Mouse (Mus musculus) left cerebral cortex, adult 2 months (tissue): ENCODE measurements around the gene 6030445D17Rik. TPM values are rescaled to one million over a fixed set of nuclear protein-coding genes. Genes with fewer than 3 reads are reported as not detected.

ENCODE experiments used
- DNase-seq, 2 experiments: peaks; one replicate each; pipeline ENCODE4 v3.0.0; 2021 to 2022; ENCODE audit warnings: low spot score in 2 of 2, mixed read lengths in 1 of 2; ENCODE audit errors: extremely low spot score in 1 of 2
- H3K27ac ChIP-seq: fragments of 200-600 bp; 2 replicates; pipeline ENCODE4 v1.8.1; 2022
- H3K4me3 ChIP-seq: fragments of 200-600 bp; 2 replicates; pipeline ENCODE4 v1.8.1; 2022
- CTCF ChIP-seq: fragments of 200-600 bp; IDR thresholded peaks from 2 replicates; pipeline ENCODE4 v1.8.1; 2022; ENCODE audit warnings: antibody characterized with exemption, mild to moderate bottlenecking, moderate library complexity
- intact Hi-C: fragments of 180-260 bp; cut with DNase I; formaldehyde crosslinking; loops from one replicate; pipeline ENCODE4 v1.15.1; 2025
- long read RNA-seq, 2 experiments: library from polyadenylated mRNA; stranded (forward); transcript quantifications; one replicate each; pipeline ENCODE4 v2.0.0; 2021; ENCODE audit warnings: borderline mapping rate in 2 of 2
- total RNA-seq, 2 experiments: library from RNA; stranded (reverse); gene quantifications; 2 replicates each; pipeline ENCODE4 v1.2.3; 2021

6030445D17Rik gene
- under 1 TPM; 0.32 to 0.51 TPM for total RNA-seq
- long read RNA-seq, experiment 1 = 0 reads
- long read RNA-seq, experiment 2 = 0 reads

DNA sequence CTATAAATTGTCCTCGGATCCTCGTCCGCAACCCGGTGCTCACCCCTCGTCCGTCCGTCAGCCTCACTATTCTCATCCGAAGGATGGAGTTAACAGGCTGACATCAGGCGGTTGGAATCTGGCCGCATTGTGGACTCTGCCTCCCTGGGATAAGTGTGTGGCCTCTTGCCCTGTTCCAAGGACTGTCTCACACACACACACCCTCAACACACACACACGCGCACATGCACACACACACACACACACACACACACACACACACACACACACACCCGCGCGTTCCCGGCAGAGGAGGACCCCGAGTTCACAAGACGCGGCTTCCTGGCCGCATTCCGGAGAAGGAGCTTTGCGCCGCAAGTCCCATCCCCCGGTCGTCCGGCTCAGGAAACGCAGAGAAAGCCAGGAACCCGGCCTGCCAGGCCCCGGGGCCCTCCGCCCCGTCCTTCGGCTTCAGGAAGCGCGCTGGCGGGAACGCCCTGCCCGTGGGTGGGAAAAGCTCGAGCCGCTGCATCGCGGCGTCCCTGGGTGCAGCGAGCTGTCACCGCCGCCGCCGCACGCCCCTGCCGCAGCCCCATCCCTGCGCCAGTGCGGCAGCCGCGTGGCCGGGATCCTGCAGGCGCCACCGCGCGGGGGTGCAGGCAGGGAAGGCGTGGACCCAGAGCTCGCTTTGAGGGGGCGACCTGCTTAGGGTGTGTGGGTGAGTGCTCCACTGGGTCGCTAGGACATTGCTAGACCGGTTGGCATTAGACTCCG is at the start of gene 6030445D17Rik:
Gene 6030445D17Rik (plus strand): TSS at position 165 of the 753 bp plus-strand sequence.
- intact Hi-C loops = no loop called here
- peak; percentile 73 for DNase-seq
- Histone ChIP-seq H3K27ac (peak within 1 kb of the TSS; percentile 81), H3K4me3 (peak within 1 kb of the TSS; percentile 80)
- TF ChIP-seq CTCF = no peak; the same call in 1 of the 2 replicates

DNA sequence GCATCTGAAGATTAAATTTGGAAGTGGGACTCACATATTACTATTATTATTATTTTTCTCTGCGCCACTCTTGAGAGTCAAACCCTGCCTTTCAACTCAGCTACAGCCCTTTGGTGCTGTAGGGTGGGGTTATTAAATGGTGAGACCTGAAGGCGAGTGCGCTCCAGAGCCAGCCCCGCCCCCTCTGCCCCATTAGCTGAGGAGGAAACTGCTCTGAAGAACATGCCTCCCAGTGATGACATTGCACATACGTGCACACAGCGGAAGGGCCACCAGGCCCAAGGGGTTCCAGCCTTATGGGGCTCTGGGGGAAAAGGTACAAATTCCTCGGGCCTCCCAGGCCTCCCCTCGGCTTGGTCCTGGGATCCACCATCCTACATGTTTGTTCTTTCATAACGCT is 46.6 kb upstream of the 6030445D17Rik start:
- intact Hi-C loops = no loop called here
- H3K4me3 ChIP-seq = no peak overlapping the region
- no peak overlapping the region for H3K27ac ChIP-seq
- no peak for DNase-seq
- TF ChIP-seq CTCF = no peak

DNA sequence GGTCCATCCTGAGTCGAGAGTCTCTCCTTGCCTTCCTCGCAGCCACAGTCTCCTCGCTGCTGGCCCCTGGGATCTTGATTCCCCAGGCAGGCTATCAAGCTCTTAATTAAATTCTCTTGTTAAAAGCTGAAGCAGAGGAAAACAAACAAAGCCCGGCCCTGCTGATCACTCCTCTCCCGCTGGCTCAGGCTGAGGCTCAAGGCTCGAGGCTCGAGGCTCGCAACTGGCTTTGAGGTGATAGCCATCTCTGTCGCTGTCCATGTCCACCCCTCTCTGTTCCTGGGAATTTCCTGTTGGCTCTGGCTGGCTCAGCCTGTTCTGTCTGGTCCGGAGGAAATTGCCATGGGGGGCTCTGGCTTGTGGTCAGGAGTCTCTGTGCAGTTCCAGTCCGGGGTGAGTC is 43.1 kb upstream of the 6030445D17Rik start:
- TF ChIP-seq CTCF = no peak
- Histone ChIP-seq H3K27ac (no peak overlapping the region), H3K4me3 (no peak overlapping the region)
- DNase-seq = no peak
- intact Hi-C loops = no loop called here

DNA sequence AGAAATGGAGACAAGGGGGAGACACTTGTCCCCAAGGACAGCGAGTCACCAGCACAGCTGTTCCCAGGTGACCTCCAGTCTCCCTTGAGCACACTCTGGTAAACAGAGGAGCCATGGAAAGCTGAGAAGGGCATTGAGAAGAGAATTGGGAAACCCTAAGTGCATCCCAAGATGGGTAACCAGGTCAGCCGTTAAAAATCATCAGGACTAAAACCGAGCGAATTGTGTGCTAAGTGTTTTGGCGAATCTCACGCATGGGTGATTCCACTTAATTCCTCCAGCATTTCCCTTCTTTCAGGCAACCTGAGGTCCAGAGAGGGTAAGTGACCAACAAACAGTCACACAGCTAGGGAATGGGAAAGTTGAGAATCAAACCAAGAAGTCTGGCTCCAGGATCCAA is 42.7 kb upstream of the 6030445D17Rik start:
- no peak for TF ChIP-seq CTCF
- intact Hi-C loops = no loop called here
- no peak overlapping the region for H3K4me3 ChIP-seq

DNA sequence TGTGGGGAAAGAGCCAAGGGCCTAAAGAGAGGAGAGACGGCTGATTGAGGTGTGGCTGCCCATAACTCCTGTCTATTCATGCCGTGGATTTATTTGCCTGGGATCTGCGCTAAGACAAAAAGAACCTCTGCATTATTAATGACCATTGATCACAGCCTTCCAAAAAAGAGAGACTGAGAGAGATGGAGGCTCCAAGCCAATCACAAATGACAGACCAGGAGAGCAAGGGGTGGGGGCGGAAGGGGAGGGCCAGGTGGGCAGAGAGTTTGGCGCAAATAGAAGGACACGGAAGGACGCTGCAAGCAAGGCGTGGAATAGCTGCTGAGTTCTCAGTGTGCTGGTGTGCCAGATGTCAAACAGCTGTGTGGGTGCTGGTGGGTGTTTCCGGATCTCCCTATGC is 38.8 kb upstream of the 6030445D17Rik start, which contains the start of gene Htr1d:
Gene Htr1d (plus strand): TSS at position 301 of the 400 bp plus-strand sequence.
- Histone ChIP-seq H3K27ac (no peak within 1 kb of the TSS), H3K4me3 (peak within 1 kb of the TSS; percentile 41)
- TF ChIP-seq CTCF = no peak
- no peak for DNase-seq
- intact Hi-C loops = no loop called here

More for the DNA sequence above, 42.7 kb upstream of the 6030445D17Rik start:
- H3K27ac ChIP-seq = no peak overlapping the region
- DNase-seq = no peak

DNA sequence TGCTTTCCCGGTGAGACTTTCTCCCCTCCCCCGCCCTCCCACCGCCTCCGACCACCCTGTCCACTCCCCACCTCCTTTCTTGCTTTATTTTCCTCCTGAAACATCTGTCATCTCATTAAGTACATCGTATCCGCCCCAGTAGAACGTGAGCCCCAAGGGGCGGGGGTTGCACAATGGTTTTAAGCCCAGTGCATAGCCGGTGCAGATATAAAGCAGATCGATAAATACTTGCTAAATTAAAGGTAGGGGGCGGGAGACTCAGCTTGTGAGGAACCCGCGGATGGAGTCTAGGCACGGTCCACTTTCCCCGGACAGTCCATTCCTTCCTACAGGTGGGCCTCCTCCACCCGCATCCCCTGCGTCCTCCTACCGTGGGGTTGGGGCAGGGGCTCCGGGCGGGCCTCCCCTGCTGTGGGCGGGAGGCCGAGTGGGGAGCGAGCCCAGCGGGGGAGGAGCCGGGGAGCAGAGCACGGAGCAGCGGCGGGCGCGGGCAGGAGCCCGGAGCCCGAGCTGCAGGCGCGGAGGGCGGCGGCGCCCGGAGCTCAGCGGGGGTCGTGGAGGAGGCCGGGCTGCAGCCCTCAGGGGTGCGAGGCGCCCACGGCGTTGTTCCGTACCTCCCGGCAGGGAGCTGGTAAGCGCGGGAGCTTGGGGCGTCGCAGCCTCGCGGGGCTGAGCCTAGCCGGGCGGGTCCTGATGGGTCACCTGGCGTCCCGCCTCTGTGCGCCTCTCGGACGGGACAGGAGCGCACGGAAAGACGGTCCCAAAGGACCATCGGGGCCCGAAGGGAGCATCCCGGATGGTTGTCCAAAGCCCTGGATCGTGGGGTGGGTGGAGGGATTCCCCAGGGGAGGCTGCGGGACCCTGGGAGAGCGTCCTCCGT is 37.7 kb upstream of the 6030445D17Rik start:
- no peak for TF ChIP-seq CTCF
- DNase-seq = no peak
- peak overlapping the region; percentile 41 for H3K4me3 ChIP-seq
- intact Hi-C loops = no loop called here
- no peak overlapping the region for H3K27ac ChIP-seq

DNA sequence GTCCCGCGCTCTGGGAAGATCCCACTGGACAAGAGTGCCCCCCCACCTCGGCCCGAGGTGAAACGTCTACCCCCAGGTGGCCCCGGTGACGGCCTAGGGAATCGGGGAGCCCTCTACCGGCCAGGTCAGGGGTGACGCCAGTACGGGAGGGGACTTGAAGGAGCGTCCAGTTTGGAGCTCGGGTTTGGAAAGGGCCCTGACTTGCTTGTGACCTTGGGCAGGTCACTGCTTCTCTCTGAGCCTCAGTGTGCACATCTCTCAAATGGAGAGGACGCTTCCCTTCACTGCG is 37.1 kb upstream of the 6030445D17Rik start:
- TF ChIP-seq CTCF = peak; percentile 35
- intact Hi-C loops = no loop called here
- peak; percentile 18 to 25 for DNase-seq

DNA sequence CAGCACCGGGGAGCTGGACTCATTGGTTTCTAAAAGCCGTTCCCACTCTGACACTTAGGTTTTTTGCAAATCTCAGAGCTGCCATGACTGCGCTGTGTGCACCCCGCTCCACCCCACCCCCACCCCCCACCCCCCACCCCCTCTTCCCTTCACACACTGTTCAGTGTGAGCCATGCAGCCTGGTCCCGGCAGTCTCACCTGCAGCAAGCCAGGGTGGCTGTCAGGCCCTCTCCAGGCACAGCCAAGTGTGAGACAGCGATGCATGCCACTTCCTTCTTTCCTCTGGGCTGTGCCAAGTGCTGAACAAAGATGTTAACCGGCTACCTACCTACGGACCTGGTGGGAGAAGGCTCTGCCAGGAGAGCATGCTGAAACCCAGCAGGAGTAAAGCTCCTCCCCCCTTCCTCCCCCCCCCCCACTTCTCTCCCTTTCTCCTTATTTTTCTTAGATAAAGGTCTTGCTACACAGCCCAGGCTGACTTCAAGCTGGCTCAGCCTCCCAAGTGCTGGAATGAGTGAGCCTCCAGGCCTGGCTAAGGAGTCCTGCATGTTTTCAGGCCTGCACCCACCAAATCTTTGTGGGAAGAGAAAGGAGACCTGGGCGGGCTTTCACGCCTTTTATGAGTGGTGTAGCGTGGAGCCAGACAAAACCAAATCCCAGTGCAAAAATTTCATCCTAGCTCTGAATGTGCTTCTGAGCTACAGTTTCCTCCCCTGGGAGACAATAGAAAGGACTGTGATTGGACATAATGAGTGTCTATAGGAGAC is 31.3 kb upstream of the 6030445D17Rik start:
- no peak for DNase-seq
- Histone ChIP-seq H3K27ac (no peak overlapping the region), H3K4me3 (no peak overlapping the region)
- intact Hi-C loops = loop anchor here (5.0 kb wide), 1 partner anchor 58 kb away; no protein-coding TSS in a partner anchor
- no peak for TF ChIP-seq CTCF

More for the DNA sequence above, 37.1 kb upstream of the 6030445D17Rik start:
- Histone ChIP-seq H3K4me3 (peak overlapping the region; percentile 41), H3K27ac (no peak overlapping the region)

DNA sequence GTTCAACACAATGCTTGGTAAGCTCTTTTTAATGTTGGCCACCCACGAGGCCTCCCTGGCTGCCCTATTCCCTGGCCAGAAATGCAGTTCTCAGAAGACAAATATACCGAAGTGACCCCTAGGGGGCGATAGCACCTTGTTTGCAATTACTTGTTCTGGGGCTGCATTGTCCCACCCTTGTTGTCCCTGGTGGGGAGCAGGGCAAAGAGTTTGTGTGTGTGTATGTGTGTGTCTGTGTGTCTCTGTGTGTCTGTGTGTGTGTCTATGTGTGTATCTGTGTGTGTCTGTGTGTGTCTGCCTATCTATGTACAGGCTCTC is 30.7 kb upstream of the 6030445D17Rik start:
- H3K4me3 ChIP-seq = no peak overlapping the region
- TF ChIP-seq CTCF = peak; percentile 69
- H3K27ac ChIP-seq = no peak overlapping the region
- intact Hi-C loops = loop anchor here (5.0 kb wide), 1 partner anchor 59 kb away; no protein-coding TSS in a partner anchor
- peak; percentile 32 to 37 for DNase-seq

DNA sequence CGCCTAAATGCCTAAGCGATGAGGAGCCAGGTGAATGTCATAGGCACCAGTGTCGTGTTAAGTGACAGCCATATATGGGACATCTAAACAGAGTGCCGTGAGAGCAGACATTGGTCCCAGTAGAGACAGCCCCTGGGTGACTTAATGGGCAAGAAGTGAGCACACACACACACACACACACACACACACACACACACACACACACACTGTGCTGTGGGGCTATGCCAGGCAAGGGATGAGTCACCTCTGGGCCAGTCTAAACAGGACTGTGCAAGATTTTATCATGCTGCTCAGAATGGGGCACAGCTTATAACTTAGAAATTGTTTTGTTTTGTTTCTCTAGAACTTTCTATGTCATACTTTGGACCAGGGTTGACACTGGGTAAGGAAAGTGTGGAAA is 28.0 kb upstream of the 6030445D17Rik start:
- Histone ChIP-seq H3K27ac (no peak overlapping the region), H3K4me3 (no peak overlapping the region)
- no peak for DNase-seq
- TF ChIP-seq CTCF = no peak
- intact Hi-C loops = loop anchor here (5.0 kb wide), 1 partner anchor 62 kb away; no protein-coding TSS in a partner anchor

DNA sequence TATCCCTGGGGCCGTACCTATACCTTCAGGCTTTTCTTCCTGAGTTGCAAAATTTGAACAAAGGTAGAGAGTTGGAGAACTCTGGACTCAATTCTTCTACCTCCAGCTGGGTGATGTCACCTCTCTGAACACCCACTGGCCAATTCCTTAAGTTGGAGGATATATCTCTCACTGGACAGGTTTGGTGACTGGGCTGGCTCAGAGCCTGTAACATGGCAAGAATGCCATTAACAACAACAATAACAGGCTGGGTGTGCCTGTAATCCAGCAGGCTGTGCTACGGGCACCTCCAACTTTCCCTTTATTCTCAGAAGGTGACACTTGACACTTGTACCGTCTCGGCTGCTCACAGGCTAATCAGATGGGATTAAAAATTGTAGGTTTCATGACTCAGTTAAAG is 22.9 kb upstream of the 6030445D17Rik start:
- Histone ChIP-seq H3K4me3 (no peak overlapping the region), H3K27ac (no peak overlapping the region)
- TF ChIP-seq CTCF = no peak
- intact Hi-C loops = no loop called here
- no peak for DNase-seq
